Mouse (Mus musculus) stomach, postnatal 0 days (tissue): ENCODE data around the gene Ibsp. TPM values are rescaled to one million over a fixed set of nuclear protein-coding genes. Genes with fewer than 3 reads are reported as not detected.

Experiments used
- ATAC-seq: fragments of 200-750 bp; cut with Nextera tagmentation; 2 replicates; pipeline ENCODE4 v1.8.0; 2017; ENCODE audit not compliant: low FRiP score, low TSS enrichment
- DNase-seq: peaks from one replicate; pipeline ENCODE4 v3.0.0-alpha.2; 2016; ENCODE audit warnings: low spot score
- H3K27ac ChIP-seq: fragments of 300-500 bp; sonication (generic); replicated peaks from 2 replicates; pipeline ENCODE4 v1.5.1; 2014; ENCODE audit warnings: mild to moderate bottlenecking, control low read depth
- H3K27me3 ChIP-seq: fragments of 300-500 bp; sonication (generic); 2 replicates; pipeline ENCODE4 v1.6.1; 2014; ENCODE audit warnings: low read length; ENCODE audit not compliant: control insufficient read depth, insufficient read depth
- H3K36me3 ChIP-seq: fragments of 300-500 bp; sonication (generic); 2 replicates; pipeline ENCODE4 v1.6.1; 2014; ENCODE audit warnings: low read length, mixed read lengths; ENCODE audit not compliant: control insufficient read depth, insufficient read depth
- H3K4me1 ChIP-seq: fragments of 300-500 bp; sonication (generic); replicated peaks from 2 replicates; pipeline ENCODE4 v1.6.1; 2014; ENCODE audit warnings: antibody characterized with exemption; ENCODE audit not compliant: control insufficient read depth, insufficient read depth
- H3K4me2 ChIP-seq: fragments of 300-500 bp; sonication (generic); replicated peaks from 2 replicates; pipeline ENCODE4 v1.6.1; 2014; ENCODE audit warnings: low read depth, mild to moderate bottlenecking, control low read depth, moderate library complexity
- H3K4me3 ChIP-seq: fragments of 300-500 bp; sonication (generic); 2 replicates; pipeline ENCODE4 v1.5.1; 2014; ENCODE audit warnings: low read depth, low read length, control low read depth
- H3K9ac ChIP-seq: fragments of 300-500 bp; sonication (generic); 2 replicates; pipeline ENCODE4 v1.6.1; 2014; ENCODE audit warnings: mild to moderate bottlenecking, low read length, control low read depth, mixed read lengths
- H3K9me3 ChIP-seq: fragments of 300-500 bp; sonication (generic); 2 replicates; pipeline ENCODE4 v1.6.1; 2016; ENCODE audit warnings: low read length; ENCODE audit not compliant: control insufficient read depth
- CTCF ChIP-seq: IDR thresholded peaks from 2 replicates; pipeline ENCODE4 v1.5.1; 2016; ENCODE audit warnings: antibody characterized with exemption, low read depth, mild to moderate bottlenecking, moderate library complexity
- EP300 ChIP-seq: optimal IDR thresholded peaks from 2 replicates; pipeline ENCODE3; 2016; ENCODE audit warnings: antibody characterized with exemption
- WGBS: fragments of 180-500 bp; shearing (Covaris S2); extraction: QIAGEN DNeasy Blood & Tissue Kit; methylation state at CpG from one replicate; pipeline ENCODE4 v1.1.7; 2014; 5-methylcytosine and 5-hydroxymethylcytosine counted together
- polyA plus RNA-seq: library from polyadenylated mRNA; unstranded; fragments of >200 nt; fragmentation: Nextera tagmentation; extraction: Ambion mirVana; gene quantifications from 2 replicates; pipeline ENCODE4 v1.2.1, GENCODE M21; 2015

Ibsp gene
- polyA plus RNA-seq, 1 experiment from 2014 or later, result 0.13 TPM

- DNase-seq (no peak), ATAC-seq (peak; percentile 21; the same call in 1 of the 2 replicates)
- WGBS, result 38% methylated on average over 1 of the region's 1 CpGs
- H3K4me3 ChIP-seq, result no peak overlapping the region
- H3K9me3 ChIP-seq, result no peaks in the 10 kb centered on the region
- no peaks in the 10 kb centered on the region for H3K4me1 ChIP-seq
- no peaks in the 10 kb centered on the region for H3K36me3 ChIP-seq
- no peak overlapping the region for H3K9ac ChIP-seq
- no peak overlapping the region for H3K4me2 ChIP-seq
- TF ChIP-seq EP300, result no peak
- no peak for TF ChIP-seq CTCF
- no peaks in the 10 kb centered on the region for H3K27me3 ChIP-seq
- H3K27ac ChIP-seq, result no peak overlapping the region
Measured at GRCm38 (mm10) chr5:104314073-104314472, 15.1 kb downstream of the Ibsp start.

GRCm38 (mm10) chr5:104325029-104325428 is 26.1 kb downstream of the Ibsp start, which contains the start of gene Mepe:
Gene Mepe (plus strand): TSS chr5:104325329.
- H3K27me3 ChIP-seq, result no peaks in the 10 kb centered on the region
- no peak within 1 kb of the TSS for H3K4me2 ChIP-seq
- no peak for ATAC-seq
- no peak for DNase-seq
- no peak within 1 kb of the TSS for H3K9ac ChIP-seq
- H3K27ac ChIP-seq, result no peak within 1 kb of the TSS
- H3K9me3 ChIP-seq, result no peaks in the 10 kb centered on the region
- 87% methylated on average over 6 of the region's 6 CpGs for WGBS
- no peaks in the 10 kb centered on the region for H3K4me1 ChIP-seq
- H3K36me3 ChIP-seq, result no peaks in the 10 kb centered on the region
- no peak for TF ChIP-seq CTCF
- TF ChIP-seq EP300, result no peak
- H3K4me3 ChIP-seq, result no peak within 1 kb of the TSS

DNA sequence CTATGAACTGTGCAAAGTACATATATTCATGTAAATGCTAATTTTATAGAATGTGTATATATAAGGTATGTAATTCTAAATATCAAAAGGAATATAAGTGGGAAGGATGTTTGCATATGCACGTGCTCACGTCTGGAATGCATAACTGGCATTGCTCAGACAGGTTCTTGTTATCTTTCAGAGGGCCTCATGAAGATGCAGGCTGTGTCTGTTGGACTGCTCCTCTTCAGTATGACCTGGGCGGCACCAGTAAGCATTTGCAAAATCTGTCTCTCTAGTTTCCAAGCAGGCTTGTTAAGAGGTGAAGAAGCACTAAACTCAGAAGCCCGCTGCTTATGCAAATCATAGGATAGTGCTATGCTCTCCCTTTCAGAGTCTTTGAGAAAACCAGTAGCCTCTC is 27.9 kb downstream of the Ibsp start:
- no peaks in the 10 kb centered on the region for H3K36me3 ChIP-seq
- no peak for TF ChIP-seq EP300
- no peak for TF ChIP-seq CTCF
- 63% methylated on average over 4 of the region's 4 CpGs for WGBS
- no peak for ATAC-seq
- H3K4me3 ChIP-seq, result no peak overlapping the region
- H3K27me3 ChIP-seq, result no peaks in the 10 kb centered on the region
- no peaks in the 10 kb centered on the region for H3K9me3 ChIP-seq
- DNase-seq, result no peak
- no peak overlapping the region for H3K4me2 ChIP-seq
- H3K27ac ChIP-seq, result no peak overlapping the region
- no peak overlapping the region for H3K9ac ChIP-seq
- no peaks in the 10 kb centered on the region for H3K4me1 ChIP-seq

GRCm38 (mm10) chr5:104327389-104327788 is 28.4 kb downstream of the Ibsp start:
- WGBS, result 75% methylated on average over 8 of the region's 8 CpGs
- TF ChIP-seq EP300 (no peak), CTCF (no peak)
- Histone ChIP-seq H3K4me3 (no peak overlapping the region), H3K27ac (no peak overlapping the region), H3K9ac (no peak overlapping the region), H3K27me3 (no peaks in the 10 kb centered on the region), H3K4me1 (no peaks in the 10 kb centered on the region), H3K9me3 (no peaks in the 10 kb centered on the region), H3K36me3 (no peaks in the 10 kb centered on the region), H3K4me2 (no peak overlapping the region)
- no peak for ATAC-seq
- DNase-seq, result no peak

- no peaks in the 10 kb centered on the region for H3K4me1 ChIP-seq
- no peaks in the 10 kb centered on the region for H3K27me3 ChIP-seq
- no peak for ATAC-seq
- H3K9me3 ChIP-seq, result no peaks in the 10 kb centered on the region
- H3K4me3 ChIP-seq, result no peak overlapping the region
- no peak overlapping the region for H3K4me2 ChIP-seq
- TF ChIP-seq CTCF (no peak), EP300 (no peak)
- no peak overlapping the region for H3K27ac ChIP-seq
- no peak for DNase-seq
- H3K36me3 ChIP-seq, result no peaks in the 10 kb centered on the region
- H3K9ac ChIP-seq, result no peak overlapping the region
Measured at GRCm38 (mm10) chr5:104327876-104328275, 28.9 kb downstream of the Ibsp start.

- Histone ChIP-seq H3K4me3 (no peak overlapping the region), H3K27me3 (no peaks in the 10 kb centered on the region), H3K36me3 (no peaks in the 10 kb centered on the region), H3K27ac (no peak overlapping the region), H3K4me2 (no peak overlapping the region), H3K4me1 (no peaks in the 10 kb centered on the region), H3K9ac (no peak overlapping the region), H3K9me3 (no peaks in the 10 kb centered on the region)
- no peak for DNase-seq
- ATAC-seq, result no peak
- TF ChIP-seq CTCF (no peak), EP300 (no peak)
- 77% methylated on average over 4 of the region's 4 CpGs for WGBS
Measured at GRCm38 (mm10) chr5:104328317-104328850, 29.4 kb downstream of the Ibsp start.
